Mouse (Mus musculus): ENCODE measurements around the gene Zfyve27. TPM values are rescaled to one million over a fixed set of nuclear protein-coding genes. Genes with fewer than 3 reads are reported as not detected.
A peak's percentile ranks its signal among the peaks of the same experiment; 100 is the strongest.

The Zfyve27 gene
- total and polyA plus RNA-seq, 2 experiments from 2014 or later = 48.8 to 83.9 TPM

GRCm38 (mm10) chr19:42125501-42126218 is 38.1 kb upstream of the Zfyve27 start:
- no peak for TF ChIP-seq CTCF (IDR thresholded peaks at IDR 0.05)
- no peak for ATAC-seq (ENCODE audit: low FRiP score)

GRCm38 (mm10) chr19:42126219-42126605 is 37.5 kb upstream of the Zfyve27 start:
- Histone ChIP-seq H3K36me3 (ENCODE audit: insufficient read depth, low read length) (peaks cover 17% of the 10 kb centered on the region), H3K9ac (replicated peaks; ENCODE audit: low read length, poor library complexity, severe bottlenecking) (no peak overlapping the region), H3K4me2 (ENCODE audit: low read depth, low read length, poor library complexity, severe bottlenecking) (no peak overlapping the region), H3K27ac (ENCODE audit: low read depth, low read length) (no peak overlapping the region), H3K27me3 (ENCODE audit: insufficient read depth, low read length) (no peaks in the 10 kb centered on the region), H3K4me1 (ENCODE audit: insufficient read depth, low read length) (peaks cover 10% of the 10 kb centered on the region), H3K4me3 (ENCODE audit: low read depth, low read length) (no peak overlapping the region), H3K9me3 (ENCODE audit: low read length) (no peaks in the 10 kb centered on the region)
- DNase-seq (ENCODE audit: low spot score) (no peak), ATAC-seq (ENCODE audit: low FRiP score) (no peak)
- WGBS = 92% methylated on average over 6 of the region's 6 CpGs
- TF ChIP-seq CTCF (IDR thresholded peaks at IDR 0.05) = no peak

More at GRCm38 (mm10) chr19:42125501-42126218, 38.1 kb upstream of the Zfyve27 start:
- no peak overlapping the region for H3K9ac ChIP-seq (replicated peaks; ENCODE audit: low read length, poor library complexity, severe bottlenecking)
- H3K4me3 ChIP-seq (ENCODE audit: low read depth, low read length) = no peak overlapping the region
- no peaks in the 10 kb centered on the region for H3K27me3 ChIP-seq (ENCODE audit: insufficient read depth, low read length)
- H3K36me3 ChIP-seq (ENCODE audit: insufficient read depth, low read length) = peaks cover 23% of the 10 kb centered on the region
- H3K9me3 ChIP-seq (ENCODE audit: low read length) = no peaks in the 10 kb centered on the region
- WGBS = 84% methylated on average over 11 of the region's 11 CpGs
- H3K4me2 ChIP-seq (ENCODE audit: low read depth, low read length, poor library complexity, severe bottlenecking) = no peak overlapping the region
- H3K27ac ChIP-seq (ENCODE audit: low read depth, low read length) = no peak overlapping the region
- peaks cover 10% of the 10 kb centered on the region for H3K4me1 ChIP-seq (ENCODE audit: insufficient read depth, low read length)
- DNase-seq (ENCODE audit: low spot score) = no peak

- H3K4me2 ChIP-seq (ENCODE audit: low read depth, low read length, poor library complexity, severe bottlenecking) = no peak overlapping the region
- no peak overlapping the region for H3K4me3 ChIP-seq (ENCODE audit: low read depth, low read length)
- no peak for ATAC-seq (ENCODE audit: low FRiP score)
- no peaks in the 10 kb centered on the region for H3K27me3 ChIP-seq (ENCODE audit: insufficient read depth, low read length)
- H3K9me3 ChIP-seq (ENCODE audit: low read length) = no peaks in the 10 kb centered on the region
- peaks cover 9% of the 10 kb centered on the region for H3K36me3 ChIP-seq (ENCODE audit: insufficient read depth, low read length)
- no peak overlapping the region for H3K27ac ChIP-seq (ENCODE audit: low read depth, low read length)
- no peak overlapping the region for H3K9ac ChIP-seq (replicated peaks; ENCODE audit: low read length, poor library complexity, severe bottlenecking)
- H3K4me1 ChIP-seq (ENCODE audit: insufficient read depth, low read length) = peaks cover 10% of the 10 kb centered on the region
- DNase-seq (ENCODE audit: low spot score) = no peak
- no peak for TF ChIP-seq CTCF (IDR thresholded peaks at IDR 0.05)
- 95% methylated on average over 5 of the region's 5 CpGs for WGBS
Measured at GRCm38 (mm10) chr19:42127024-42127423, 36.7 kb upstream of the Zfyve27 start.

GRCm38 (mm10) chr19:42128052-42128740 is 35.6 kb upstream of the Zfyve27 start:
- TF ChIP-seq CTCF (IDR thresholded peaks at IDR 0.05) = no peak
- Histone ChIP-seq H3K9me3 (ENCODE audit: low read length) (no peaks in the 10 kb centered on the region), H3K36me3 (ENCODE audit: insufficient read depth, low read length) (peaks cover 8% of the 10 kb centered on the region), H3K4me2 (ENCODE audit: low read depth, low read length, poor library complexity, severe bottlenecking) (peak overlapping the region; percentile 91), H3K27me3 (ENCODE audit: insufficient read depth, low read length) (no peaks in the 10 kb centered on the region), H3K9ac (replicated peaks; ENCODE audit: low read length, poor library complexity, severe bottlenecking) (peak overlapping the region; percentile 62), H3K4me1 (ENCODE audit: insufficient read depth, low read length) (peaks cover 10% of the 10 kb centered on the region), H3K27ac (ENCODE audit: low read depth, low read length) (peak overlapping the region; percentile 8; the same call in 1 of the 2 replicates), H3K4me3 (ENCODE audit: low read depth, low read length) (peak overlapping the region; percentile 58)
- ATAC-seq (ENCODE audit: low FRiP score) = no peak
- 4% methylated on average over 23 of the region's 23 CpGs for WGBS
- DNase-seq (ENCODE audit: low spot score) = no peak

GRCm38 (mm10) chr19:42128787-42129508 is 34.8 kb upstream of the Zfyve27 start, which contains the start of gene Avpi1:
Avpi1 (minus strand) TSS chr19:42129059.
- DNase-seq (ENCODE audit: low spot score) = peak; percentile 97
- Histone ChIP-seq H3K9ac (replicated peaks; ENCODE audit: low read length, poor library complexity, severe bottlenecking) (peak within 1 kb of the TSS; percentile 62), H3K4me2 (ENCODE audit: low read depth, low read length, poor library complexity, severe bottlenecking) (peak within 1 kb of the TSS; percentile 91), H3K36me3 (ENCODE audit: insufficient read depth, low read length) (peaks cover under 1% of the 10 kb centered on the region; the same call in 1 of the 2 replicates), H3K27me3 (ENCODE audit: insufficient read depth, low read length) (no peaks in the 10 kb centered on the region), H3K9me3 (ENCODE audit: low read length) (no peaks in the 10 kb centered on the region), H3K27ac (ENCODE audit: low read depth, low read length) (peak within 1 kb of the TSS; percentile 8; the same call in 1 of the 2 replicates), H3K4me1 (ENCODE audit: insufficient read depth, low read length) (peaks cover 10% of the 10 kb centered on the region), H3K4me3 (ENCODE audit: low read depth, low read length) (peak within 1 kb of the TSS; percentile 58)
- under 1% methylated on average over 54 of the region's 54 CpGs for WGBS
- no peak for TF ChIP-seq CTCF (IDR thresholded peaks at IDR 0.05)
- ATAC-seq (ENCODE audit: low FRiP score) = peak; percentile 96
